Mouse (Mus musculus) bone marrow macrophage, adult 2 months (primary cell): ENCODE measurements around the gene Trim38. TPM values are rescaled to one million over a fixed set of nuclear protein-coding genes. Genes with fewer than 3 reads are reported as not detected.

ENCODE experiments used
- H3K27ac ChIP-seq: 2 replicates; pipeline ENCODE4 v1.5.1; 2012; ENCODE audit warnings: low read depth, low read length; ENCODE audit not compliant: insufficient read depth
- H3K4me1 ChIP-seq: 2 replicates; pipeline ENCODE4 v1.6.1; 2012; ENCODE audit warnings: low read length; ENCODE audit not compliant: control insufficient read depth, insufficient read depth
- H3K4me3 ChIP-seq: 2 replicates; pipeline ENCODE4 v1.5.1; 2012; ENCODE audit warnings: mild to moderate bottlenecking, low read length, moderate library complexity; ENCODE audit not compliant: insufficient read depth
- CTCF ChIP-seq: IDR thresholded peaks from 2 replicates; pipeline ENCODE4 v1.5.1; 2012; ENCODE audit warnings: low read depth, mild to moderate bottlenecking, low read length, moderate library complexity
- POLR2A ChIP-seq: IDR thresholded peaks from 2 replicates; pipeline ENCODE4 v1.6.1; 2012; ENCODE audit warnings: mild to moderate bottlenecking, low read depth, low read length, borderline replicate concordance
- polyA plus RNA-seq: library from polyadenylated mRNA; stranded (reverse); fragments of >200 nt; gene quantifications from 2 replicates; pipeline ENCODE4 v1.2.4, GENCODE M21; 2012; ENCODE audit not compliant: missing spikeins, insufficient read depth, insufficient read length

Gene Trim38
- polyA plus RNA-seq, 1 experiment: not detected

GRCm38 (mm10) chr13:23792520-23792919 lies 22.8 kb downstream of the Trim38 start:
- TF ChIP-seq CTCF (no peak), POLR2A (no peak)
- H3K4me1 ChIP-seq: no peaks in the 10 kb centered on the region
- no peak overlapping the region for H3K27ac ChIP-seq
- H3K4me3 ChIP-seq: no peak overlapping the region

- H3K27ac ChIP-seq: 0 out of 2 replicates have a peak overlapping the region, but pooled peaks have one; percentile 14
- TF ChIP-seq CTCF (no peak), POLR2A (no peak)
- peaks cover 13% of the 10 kb centered on the region for H3K4me1 ChIP-seq
- H3K4me3 ChIP-seq: no peak overlapping the region
Observed at GRCm38 (mm10) chr13:23799405-23799804, 29.7 kb downstream of the Trim38 start.

GRCm38 (mm10) chr13:23804532-23804931 lies 34.8 kb downstream of the Trim38 start:
- H3K27ac ChIP-seq: no peak overlapping the region
- H3K4me3 ChIP-seq: no peak overlapping the region
- TF ChIP-seq CTCF: no peak
- TF ChIP-seq POLR2A: no peak
- peaks cover 7% of the 10 kb centered on the region for H3K4me1 ChIP-seq

- Histone ChIP-seq H3K4me3 (no peak within 1 kb of the TSS), H3K4me1 (no peaks in the 10 kb centered on the region), H3K27ac (no peak within 1 kb of the TSS)
- TF ChIP-seq POLR2A (no peak), CTCF (no peak)
Observed at GRCm38 (mm10) chr13:23806422-23807052, 36.8 kb downstream of the Trim38 start, which contains the start of gene Slc17a2. Gene Slc17a2, plus strand, starts transcription at chr13:23806993.

GRCm38 (mm10) chr13:23816148-23816547 lies 46.4 kb downstream of the Trim38 start:
- H3K4me3 ChIP-seq: no peak overlapping the region
- TF ChIP-seq CTCF (peak; percentile 40), POLR2A (no peak)
- H3K4me1 ChIP-seq: peaks cover 3% of the 10 kb centered on the region; the same call in 1 of the 2 replicates
- H3K27ac ChIP-seq: peak overlapping the region; percentile 47

GRCm38 (mm10) chr13:23820179-23820940 lies 50.6 kb downstream of the Trim38 start:
- Histone ChIP-seq H3K4me1 (peaks cover 3% of the 10 kb centered on the region; the same call in 1 of the 2 replicates), H3K27ac (no peak overlapping the region), H3K4me3 (no peak overlapping the region)
- TF ChIP-seq CTCF (no peak), POLR2A (no peak)

- no peaks in the 10 kb centered on the region for H3K4me1 ChIP-seq
- H3K4me3 ChIP-seq: no peak overlapping the region
- TF ChIP-seq CTCF (no peak), POLR2A (no peak)
- H3K27ac ChIP-seq: no peak overlapping the region
Observed at GRCm38 (mm10) chr13:23822213-23822612, 52.5 kb downstream of the Trim38 start.

- TF ChIP-seq POLR2A: no peak
- no peak for TF ChIP-seq CTCF
Observed at GRCm38 (mm10) chr13:23826606-23827005, 56.9 kb downstream of the Trim38 start.

GRCm38 (mm10) chr13:23833053-23833452 lies 63.3 kb downstream of the Trim38 start:
- TF ChIP-seq CTCF: peak; percentile 45
- no peak for TF ChIP-seq POLR2A
- Histone ChIP-seq H3K27ac (no peak overlapping the region), H3K4me1 (no peaks in the 10 kb centered on the region), H3K4me3 (no peak overlapping the region)

More at GRCm38 (mm10) chr13:23826606-23827005, 56.9 kb downstream of the Trim38 start:
- Histone ChIP-seq H3K4me3 (no peak overlapping the region), H3K4me1 (no peaks in the 10 kb centered on the region), H3K27ac (no peak overlapping the region)

- TF ChIP-seq POLR2A (no peak), CTCF (no peak)
- Histone ChIP-seq H3K4me1 (no peaks in the 10 kb centered on the region), H3K27ac (no peak overlapping the region), H3K4me3 (no peak overlapping the region)
Observed at GRCm38 (mm10) chr13:23834836-23835235, 65.1 kb downstream of the Trim38 start.
